Comparison of ENCODE assay signal across 29 mouse cellular contexts in the genomic region with DNA sequence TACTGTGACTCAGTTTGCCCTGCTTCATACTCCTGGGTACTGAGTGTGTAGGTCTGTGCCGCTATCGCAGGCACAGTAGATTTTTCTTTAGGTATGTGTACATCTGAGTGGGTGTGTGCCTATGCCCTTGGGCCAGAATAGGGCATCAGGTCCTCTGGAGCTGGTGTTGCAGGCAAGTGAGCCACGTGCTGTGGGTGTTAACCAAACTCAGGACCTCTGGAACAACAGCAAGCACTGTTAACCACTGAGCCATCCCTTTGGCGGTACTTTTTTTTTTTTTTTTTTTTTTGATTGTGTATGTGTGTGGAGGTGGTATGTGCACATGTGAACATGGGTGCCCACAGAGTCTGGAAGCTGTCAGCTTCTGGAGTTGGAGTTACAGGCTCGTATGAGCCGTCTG. TPM values are rescaled to one million over a fixed set of nuclear protein-coding genes. Genes with fewer than 3 reads are reported as not detected.
DNase-seq lines count a peak whose midpoint lies in the region; TF ChIP-seq lines count a peak whose summit lies in the region.
"Had no signal": no experiment of that assay in that cellular context is flagged by ENCODE, and none has a peak within 500 bp of the region (broad histone marks: within the 10 kb centered on the region; RNA-seq: fewer than 3 reads in every experiment).

No protein-coding gene starts in this region.

- in situ Hi-C loops in ES-E14 (cut with MboI; ENCODE audit: low sequenced_read_pairs in 2 of 2, unreplicated experiment in 2 of 2): no loop called here

- DNase-seq in gastrocnemius, adult 2 months: no peak
- DNase-seq in gastrocnemius, postnatal 14 days: no peak
- DNase-seq in ES-E14 (ENCODE audit: low read depth, low spot score): no peak
- DNase-seq in ZHBTc4 (ENCODE audit: low read depth, low spot score): peak; percentile 78
- no peak for DNase-seq in cerebellum, adult 18-20 months
- no peak for DNase-seq in cerebellum, adult 8-10 months
- no peak for DNase-seq in thymus, adult 18-20 months
- DNase-seq: adrenal gland, postnatal 10 days; B cell, adult 2 months; cerebellum, adult 2 months; cerebellum, postnatal 10 days; cerebellum, postnatal 36 days; embryo, embryonic 11 days; gastrocnemius, postnatal 10 days; heart, adult 18-20 months; heart, postnatal 10 days; heart, postnatal 4 days; kidney, adult 8-10 months had no signal

- no peak for TF ChIP-seq CTCF in gastrocnemius, adult 2 months (IDR thresholded peaks at IDR 0.05)
- TF ChIP-seq CTCF in E14TG2a.4 (conservative IDR thresholded peaks at IDR 0.05; ENCODE audit: low read length): no peak

- peaks cover 99% of the 10 kb centered on the region for H3K4me1 ChIP-seq in E14TG2a.4 (replicated peaks; ENCODE audit: low read depth, low read length)
- H3K4me1 ChIP-seq in ES-E14 (ENCODE audit: control insufficient read depth in 2 of 2, insufficient read depth in 2 of 2, low read length in 2 of 2, poor library complexity in 1 of 2): peaks cover 8 to 9% of the 10 kb centered on the region in 2 experiments

- H3K27me3 ChIP-seq in E14TG2a.4 (ENCODE audit: insufficient read depth, low read length): no peaks in the 10 kb centered on the region
- H3K27me3 ChIP-seq: embryonic facial prominence, embryonic 13.5 days; forebrain, embryonic 12.5 days; forebrain, embryonic 15.5 days; heart, embryonic 12.5 days; heart, embryonic 15.5 days; Patski had no signal

- peak overlapping the region; percentile 1; the same call in 1 of the 2 replicates for H3K27ac ChIP-seq in gastrocnemius, adult 2 months
- H3K27ac ChIP-seq in ES-E14 (ENCODE audit: insufficient read depth, low read depth, low read length, poor library complexity, severe bottlenecking): peak overlapping the region; percentile 43; the same call in 1 of the 2 replicates
- H3K27ac ChIP-seq: embryonic facial prominence, embryonic 10.5 days; embryonic facial prominence, embryonic 13.5 days; forebrain, embryonic 12.5 days; forebrain, embryonic 15.5 days; heart, embryonic 15.5 days; hindbrain, embryonic 14.5 days; hindbrain, postnatal 0 days had no signal

- H3K36me3 ChIP-seq in E14TG2a.4 (ENCODE audit: insufficient read depth, low read length) (peaks cover 99% of the 10 kb centered on the region), ES-E14 (ENCODE audit: control insufficient read depth, insufficient read depth, low read length, poor library complexity, severe bottlenecking) (peaks cover 38% of the 10 kb centered on the region)

- H3K9ac ChIP-seq in ES-E14 (ENCODE audit: insufficient read depth, low read depth, low read length, poor library complexity, severe bottlenecking): peak overlapping the region; percentile 31; the same call in 1 of the 2 replicates
- H3K9ac ChIP-seq: embryonic facial prominence, embryonic 13.5 days; forebrain, embryonic 12.5 days; forebrain, embryonic 15.5 days; heart, embryonic 12.5 days; heart, embryonic 15.5 days; hindbrain, embryonic 14.5 days had no signal

- H3K9me3 ChIP-seq in E14TG2a.4 (ENCODE audit: low read length): no peaks in the 10 kb centered on the region
- no peaks in the 10 kb centered on the region for H3K9me3 ChIP-seq in ES-E14 (ENCODE audit: control insufficient read depth, insufficient read depth, low read depth, low read length)
- H3K9me3 ChIP-seq: embryonic facial prominence, embryonic 10.5 days; embryonic facial prominence, embryonic 13.5 days; forebrain, embryonic 12.5 days; forebrain, embryonic 15.5 days; heart, embryonic 12.5 days; heart, embryonic 15.5 days had no signal

- no peak overlapping the region for H3K4me3 ChIP-seq in gastrocnemius, adult 2 months
- H3K4me3 ChIP-seq in E14TG2a.4 (replicated peaks; ENCODE audit: low read length) (peak overlapping the region; percentile 50), ES-E14 (ENCODE audit: insufficient read depth in 1 of 2, low read depth in 1 of 2, low read length in 2 of 2, poor library complexity in 1 of 2, severe bottlenecking in 1 of 2) (no peak overlapping the region; a peak in 1 of 4 replicates)
- H3K4me3 ChIP-seq: embryonic facial prominence, embryonic 10.5 days; embryonic facial prominence, embryonic 13.5 days; erythroblast, embryonic 14.5 days; forebrain, embryonic 12.5 days; forebrain, embryonic 15.5 days; heart, embryonic 12.5 days; heart, embryonic 15.5 days had no signal

- intact Hi-C loops in gastrocnemius, adult 2 months (cut with DNase I): loop anchor here (10.0 kb wide), 1 partner anchor 247 kb away; the partner anchor contains the start of gene Rpl29
- intact Hi-C loops in gastrocnemius, postnatal 14 days (cut with DNase I; ENCODE audit: low total_unique reads): no loop called here

TF ChIP-seq in ES-E14, 5 proteins besides CTCF, POLR2A, EP300 and RAD21:
- TF ChIP-seq MAFK (IDR thresholded peaks at IDR 0.05; ENCODE audit: insufficient read depth, low read depth, low read length) (no peak), ZNF384 (IDR thresholded peaks at IDR 0.05; ENCODE audit: low read depth, low read length) (peak; percentile 78)

RNA-seq across cellular contexts. Expression of gene Wdr82, which starts 7.1 kb away (rescaled TPM):
- total RNA-seq in gastrocnemius, adult 2 months (2021): 10 to 100 TPM; 19.4 to 25.9 TPM
- total RNA-seq in gastrocnemius, postnatal 14 days (2021): 10 to 100 TPM; 23.4 to 27.4 TPM
- total RNA-seq in ES-E14 (2012; rRNA removed): 83.7 and 95.8 TPM in 2 replicates

RNA-seq across cellular contexts. Expression of gene Glyctk, which starts 19.9 kb away (rescaled TPM):
- total RNA-seq in gastrocnemius, adult 2 months (2021): 1 to 10 TPM in 1 of 2 experiments, under 1 TPM in 1; 0.61 to 2.8 TPM
- total RNA-seq in gastrocnemius, postnatal 14 days (2021): 1 to 10 TPM; 1.3 to 1.6 TPM
- total RNA-seq in ES-E14 (2012; rRNA removed): 3.2 and 5.5 TPM in 2 replicates

RNA-seq across cellular contexts. Expression of gene Ppm1m, which starts 21.7 kb away (rescaled TPM):
- 1 to 10 TPM; 2.1 to 5.2 TPM for total RNA-seq in gastrocnemius, adult 2 months (2021)
- 1 to 10 TPM; 5.1 to 5.5 TPM for total RNA-seq in gastrocnemius, postnatal 14 days (2021)
- total RNA-seq in ES-E14 (2012; rRNA removed): 40.6 and 53.9 TPM in 2 replicates

RNA-seq across cellular contexts. Expression of gene Twf2, which starts 25.1 kb away (rescaled TPM):
- 100 to 1,000 TPM; 127 to 210 TPM for total RNA-seq in gastrocnemius, adult 2 months (2021)
- 10 to 100 TPM; 68.8 to 69.3 TPM for total RNA-seq in gastrocnemius, postnatal 14 days (2021)
- 135 and 139 TPM in 2 replicates for total RNA-seq in ES-E14 (2012; rRNA removed)

RNA-seq across cellular contexts. Expression of gene Tlr9, which starts 44.6 kb away (rescaled TPM):
- under 1 TPM; 0.17 to 0.23 TPM for total RNA-seq in gastrocnemius, adult 2 months (2021)
- total RNA-seq in gastrocnemius, postnatal 14 days (2021): under 1 TPM; 0.42 to 0.43 TPM
- total RNA-seq in ES-E14 (2012; rRNA removed): 0.09 TPM in 1 of 2 replicates, not detected in the other
